Mouse (Mus musculus) stomach, postnatal 0 days (tissue): ENCODE results near the gene Ulk4.

Source experiments
- CTCF ChIP-seq: IDR thresholded peaks from 2 replicates; pipeline ENCODE4 v1.5.1; 2016; ENCODE audit warnings: antibody characterized with exemption, low read depth, mild to moderate bottlenecking, moderate library complexity
- EP300 ChIP-seq: optimal IDR thresholded peaks from 2 replicates; pipeline ENCODE3; 2016; ENCODE audit warnings: antibody characterized with exemption

- TF ChIP-seq CTCF (no peak), EP300 (no peak)
These were observed 214.3 kb downstream of the Ulk4 start for GRCm38 (mm10) chr9:121062671-121063070.
